Mouse (Mus musculus) cortical plate, adult 2 months (tissue): ENCODE measurements at regions not wholly inside any gene's neighbourhood (a gene's known extent, or its start where the extent isn't known, plus 50 kb on each side); places are given as distances from the start of the nearest gene placed in this dataset.

Experiments
- CTCF ChIP-seq: fragments of 200-500 bp; IDR thresholded peaks from 2 replicates; pipeline ENCODE4 v1.5.1; 2011; ENCODE audit warnings: mild to moderate bottlenecking, control low read depth, low read length; ENCODE audit not compliant: insufficient read depth; ENCODE audit errors: extremely low read depth
- POLR2A ChIP-seq: fragments of 200-500 bp; IDR thresholded peaks from 2 replicates; pipeline ENCODE4 v1.6.1; 2011; ENCODE audit warnings: mild to moderate bottlenecking, low read length, control low read depth; ENCODE audit not compliant: insufficient read depth; ENCODE audit errors: extremely low read depth

DNA sequence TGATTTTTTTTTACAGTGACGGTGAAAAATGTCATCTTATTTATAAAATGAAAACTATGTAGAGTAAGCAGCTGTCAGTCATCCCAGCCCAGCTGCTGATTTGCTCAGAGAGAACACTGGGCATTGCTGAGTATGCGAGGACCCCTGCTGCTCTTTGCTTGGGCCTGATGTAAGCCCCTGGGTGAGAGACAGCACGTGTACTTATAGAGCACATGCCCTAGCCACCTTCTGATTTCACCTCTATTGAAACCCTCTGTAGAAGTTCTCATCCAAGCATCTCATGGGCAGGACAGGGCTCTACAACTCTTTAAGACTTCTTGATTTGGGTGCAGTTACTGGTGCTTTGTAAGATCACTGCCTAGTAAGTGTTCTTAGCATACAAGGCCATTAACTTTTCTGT is 182.2 kb downstream of the Rab11fip2 start:
- no peak for TF ChIP-seq CTCF
- no peak for TF ChIP-seq POLR2A
